Mouse (Mus musculus) urinary bladder, postnatal 10 days (tissue): ENCODE data around the gene Exoc8.
A peak's percentile ranks its signal among the peaks of the same experiment; 100 is the strongest.

ENCODE experiments used
- DNase-seq: peaks from one replicate; pipeline ENCODE4 v3.0.0; 2022; ENCODE audit warnings: low spot score

The Exoc8 gene

GRCm38 (mm10) chr8:124905482-124905881 lies 8.0 kb upstream of the Exoc8 start:
- DNase-seq, result no peak

- DNase-seq, result no peak
Measured at GRCm38 (mm10) chr8:124903198-124903597, 5.7 kb upstream of the Exoc8 start.

- DNase-seq, result no peak
Measured at GRCm38 (mm10) chr8:124898251-124898905, 873 bp upstream of the Exoc8 start.

DNA sequence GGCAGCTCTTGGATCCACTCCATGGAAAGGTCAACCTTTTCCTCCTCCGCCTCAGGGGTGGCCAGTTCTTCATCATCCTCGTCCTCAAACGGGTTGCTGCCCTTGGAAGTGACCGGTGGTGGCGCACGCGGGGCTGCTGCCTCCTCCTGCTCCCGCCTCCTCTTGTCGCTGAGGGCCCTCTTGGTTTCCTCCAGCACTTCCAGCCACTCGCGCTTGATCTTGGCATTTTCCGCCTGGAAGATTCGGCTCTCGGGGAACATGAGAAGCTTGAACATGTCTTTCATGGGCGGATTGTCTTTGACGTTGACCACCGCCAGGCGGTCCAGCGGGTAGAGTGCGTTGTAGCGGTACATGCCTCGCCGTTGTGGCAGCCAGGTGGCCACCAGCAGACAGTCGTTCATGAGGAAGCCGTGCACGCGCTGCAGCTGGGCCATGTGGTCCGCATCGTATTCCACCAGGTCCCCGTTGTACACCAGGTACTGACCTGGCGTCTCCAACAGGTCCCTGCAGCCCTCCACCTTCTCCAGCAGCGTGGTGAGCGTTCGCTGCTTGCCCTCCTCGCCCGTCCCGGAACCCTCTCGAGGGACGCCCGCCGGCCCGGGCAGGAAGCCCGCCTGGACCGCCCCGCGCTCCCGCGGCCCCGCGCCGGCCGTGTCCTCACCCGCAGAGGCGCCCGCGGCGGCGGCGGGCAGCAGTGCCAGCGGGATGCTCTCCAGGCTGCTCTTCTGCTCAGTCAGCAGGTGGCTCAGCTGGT lies 696 bp downstream of the Exoc8 start:
- peak; percentile 38 for DNase-seq

DNA sequence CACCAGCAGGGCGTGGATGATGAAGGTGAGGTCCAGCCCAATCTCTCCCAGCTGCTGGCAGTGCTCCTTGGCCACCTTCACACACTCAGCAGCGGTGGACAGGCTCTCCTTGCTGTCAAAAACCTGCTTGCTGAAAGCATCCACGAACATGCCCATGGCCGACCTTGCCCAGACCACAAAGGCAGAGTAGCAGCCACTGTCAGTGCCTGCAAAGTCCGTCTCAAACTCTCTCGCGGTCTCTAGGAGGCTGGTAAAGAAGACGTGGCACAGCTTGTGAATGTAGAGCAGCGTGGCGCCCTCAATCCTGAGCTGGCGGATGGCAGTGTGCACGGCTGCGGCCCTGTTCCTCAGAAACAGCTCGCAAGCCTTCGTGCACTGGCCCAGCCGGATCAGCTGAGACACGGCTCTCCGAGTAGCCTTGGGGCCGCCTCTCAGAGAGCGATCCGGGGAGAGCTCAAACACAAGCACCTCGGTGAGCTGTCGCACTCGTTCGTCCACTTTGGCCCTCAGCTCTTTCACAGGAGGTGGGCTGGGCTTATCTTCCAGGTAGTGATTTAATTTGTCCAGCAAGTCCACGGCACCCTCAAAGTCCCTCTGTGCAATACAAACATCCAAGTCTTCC lies 1.4 kb downstream of the Exoc8 start:
- DNase-seq, result no peak

GRCm38 (mm10) chr8:124892596-124892995 lies 4.9 kb downstream of the Exoc8 start:
- DNase-seq, result no peak

- DNase-seq, result no peak
Measured at GRCm38 (mm10) chr8:124888385-124888784, 9.1 kb downstream of the Exoc8 start.

GRCm38 (mm10) chr8:124878946-124879526 lies 18.5 kb downstream of the Exoc8 start:
- no peak for DNase-seq

DNA sequence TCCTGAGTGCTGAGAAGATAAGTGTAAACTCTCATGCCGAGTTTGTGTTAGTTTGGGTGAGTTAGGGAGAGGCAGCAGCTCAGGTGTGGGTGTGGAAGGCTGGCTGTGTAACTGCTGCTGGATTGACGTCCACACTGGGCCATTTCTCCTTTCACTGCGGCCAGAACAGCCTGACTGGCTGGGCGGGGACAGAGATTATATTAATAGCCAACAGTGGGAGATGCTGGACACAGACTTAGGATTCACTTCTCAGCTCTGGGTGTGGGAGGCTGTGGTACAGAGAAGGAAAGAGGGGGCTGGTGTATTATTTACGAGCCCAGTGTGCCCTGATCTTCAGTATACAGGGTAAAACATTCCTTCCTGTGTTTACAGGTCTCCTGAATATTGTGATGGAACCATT lies 19.4 kb downstream of the Exoc8 start:
- no peak for DNase-seq

- no peak for DNase-seq
Measured at GRCm38 (mm10) chr8:124872690-124873089, 24.8 kb downstream of the Exoc8 start.

GRCm38 (mm10) chr8:124872081-124872480 lies 25.4 kb downstream of the Exoc8 start:
- DNase-seq, result no peak

DNA sequence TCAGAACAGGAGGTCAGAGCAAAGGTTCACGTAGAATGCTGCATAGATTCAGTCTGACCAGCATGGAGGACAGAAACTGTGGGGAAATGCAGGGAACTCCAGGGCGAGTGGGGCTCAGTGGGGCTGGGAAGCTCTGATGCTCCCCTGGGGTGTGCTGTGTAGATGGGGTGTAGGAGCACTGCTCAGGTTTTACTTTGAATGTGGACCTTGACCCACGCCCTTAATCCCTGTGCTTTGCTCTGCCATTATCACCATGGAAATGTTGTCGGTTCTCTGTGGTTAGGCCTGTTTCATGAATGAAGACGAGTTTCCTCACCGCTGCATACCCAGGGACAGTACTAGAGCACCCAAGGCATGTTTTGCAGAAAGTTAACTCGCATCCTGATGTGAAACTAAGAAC lies 26.0 kb downstream of the Exoc8 start:
- DNase-seq, result no peak

DNA sequence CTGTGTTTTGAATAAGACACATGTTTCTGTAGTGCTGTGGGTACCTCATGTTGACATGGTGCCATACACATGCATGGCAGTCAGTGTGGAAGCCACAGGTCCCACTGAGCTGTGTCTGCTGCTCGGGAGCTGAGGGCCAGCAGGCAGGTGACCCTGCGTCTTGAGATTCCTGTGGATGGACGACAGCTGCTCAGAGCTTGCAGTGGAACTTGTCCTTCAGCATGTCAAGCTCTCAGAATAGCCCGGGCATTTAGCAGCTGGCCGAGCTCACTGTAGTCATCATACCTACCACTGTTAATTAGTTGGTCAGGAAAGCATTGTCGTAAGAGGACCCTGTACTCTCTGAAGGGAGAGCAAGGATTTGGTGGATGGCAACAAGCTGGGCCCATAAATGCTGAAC lies 27.8 kb downstream of the Exoc8 start:
- no peak for DNase-seq

DNA sequence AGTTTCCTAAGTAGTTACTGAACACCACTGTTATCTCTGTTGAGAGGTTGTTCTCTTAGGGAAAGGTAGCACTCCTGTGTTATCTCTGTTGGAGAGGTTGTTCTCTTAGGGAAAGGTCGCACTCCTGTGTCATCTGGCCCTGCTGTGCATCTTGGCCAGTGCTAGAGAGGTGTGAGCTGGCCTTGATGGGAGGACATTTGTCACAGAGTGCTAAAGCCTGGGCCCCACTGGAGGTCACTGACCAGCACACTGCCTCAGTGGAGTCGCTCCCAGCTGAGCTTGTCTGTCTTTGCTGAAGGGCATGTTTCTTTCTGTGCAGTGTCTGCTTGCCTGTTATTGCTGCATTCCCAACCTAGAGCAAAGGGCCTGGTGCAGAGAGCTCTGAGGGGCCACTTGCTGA lies 30.4 kb downstream of the Exoc8 start:
- DNase-seq, result no peak

DNA sequence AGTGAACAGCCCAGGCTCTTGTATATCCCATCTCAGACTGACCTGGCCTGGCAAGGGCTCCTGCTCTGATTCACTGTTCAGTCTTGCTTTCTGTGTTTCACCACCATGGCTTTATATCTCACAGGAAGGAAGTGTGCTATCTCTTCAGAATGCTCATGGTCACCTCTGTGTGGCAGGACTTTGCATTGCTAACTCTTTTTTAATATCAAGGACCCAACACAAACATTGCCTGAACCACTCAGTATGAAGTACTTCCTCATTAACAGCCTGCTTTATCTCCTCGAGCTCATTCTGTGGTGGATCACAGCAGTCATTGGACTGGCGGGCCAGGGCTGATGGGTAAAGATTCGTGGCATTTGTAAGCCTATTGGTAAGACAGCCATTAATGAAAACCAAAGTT lies 30.8 kb downstream of the Exoc8 start:
- DNase-seq, result no peak

GRCm38 (mm10) chr8:124863729-124864128 lies 33.8 kb downstream of the Exoc8 start:
- no peak for DNase-seq

GRCm38 (mm10) chr8:124863163-124863677 lies 34.3 kb downstream of the Exoc8 start:
- DNase-seq, result no peak

DNA sequence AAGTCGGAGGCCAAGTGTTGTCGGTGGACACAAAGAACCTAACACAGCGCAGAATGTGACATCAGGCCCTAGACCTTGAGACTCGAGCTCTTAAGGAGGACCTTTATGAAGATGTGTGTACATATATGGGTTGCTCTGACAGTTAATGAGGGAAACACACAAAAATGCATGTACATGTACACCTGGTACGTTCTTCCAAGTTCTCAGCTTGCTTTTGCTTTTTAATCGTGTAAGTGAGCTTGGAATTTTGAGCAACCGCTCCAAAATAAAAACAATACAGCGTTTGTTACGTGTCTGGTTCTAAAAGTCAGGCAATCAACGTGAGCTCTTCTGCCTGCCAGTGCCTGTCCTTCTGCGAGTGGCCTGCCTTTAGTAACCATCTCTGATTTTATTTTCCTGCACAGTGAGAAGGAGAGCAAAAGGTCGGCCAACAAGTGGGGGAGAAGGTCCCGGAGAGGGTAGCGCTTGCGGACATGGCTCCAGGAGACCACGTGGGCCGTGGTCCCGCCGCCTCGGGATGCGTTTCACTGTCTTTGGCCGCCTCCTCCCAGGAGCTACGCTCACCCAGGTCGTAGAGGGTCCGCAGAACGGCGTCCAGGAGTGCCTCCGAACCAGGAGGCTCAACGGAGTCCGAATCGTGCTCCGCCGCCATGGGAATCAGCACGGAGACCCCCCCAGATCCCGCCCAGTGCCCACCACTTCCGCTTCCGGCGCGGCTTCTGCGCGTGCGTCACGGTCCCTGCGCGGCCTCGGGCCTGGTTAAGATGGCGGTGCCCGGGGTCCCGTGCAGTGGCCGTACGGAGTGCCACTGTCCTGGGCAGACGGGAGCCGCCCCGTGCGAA lies 35.0 kb downstream of the Exoc8 start, which contains the start of the genes Gnpat and 2810004N23Rik:
Gnpat (plus strand) TSS at position 713 of the 842 bp plus-strand sequence.
2810004N23Rik (minus strand) TSS at position 800 of the 842 bp plus-strand sequence.
- peak; percentile 76 for DNase-seq

- DNase-seq, result no peak
Measured at GRCm38 (mm10) chr8:124860188-124860587, 37.3 kb downstream of the Exoc8 start.

- DNase-seq, result no peak
Measured at GRCm38 (mm10) chr8:124859466-124859865, 38.0 kb downstream of the Exoc8 start.

- no peak for DNase-seq
Measured at GRCm38 (mm10) chr8:124853511-124853910, 44.0 kb downstream of the Exoc8 start.

DNA sequence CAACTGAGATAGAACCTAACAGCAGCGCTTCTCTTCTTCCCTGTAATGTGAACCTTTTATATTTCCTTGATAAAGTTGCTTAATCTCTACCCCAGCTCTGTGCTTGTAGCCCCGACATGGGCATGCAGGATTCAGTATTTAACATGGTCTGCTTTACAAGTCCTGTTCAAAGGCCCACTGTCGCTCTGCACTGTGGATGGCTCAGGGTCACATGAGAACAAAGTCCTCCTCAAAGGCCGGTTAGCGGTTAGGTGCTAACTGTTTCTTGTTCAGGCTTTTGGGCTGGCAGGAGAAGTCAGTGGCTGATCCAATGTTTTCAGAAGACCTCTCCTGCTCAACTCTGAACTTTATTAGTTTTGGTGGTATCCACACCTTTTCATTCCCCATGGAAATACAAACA lies 51.9 kb downstream of the Exoc8 start:
- DNase-seq, result no peak
